Mouse (Mus musculus) heart, adult 2 months (tissue): ENCODE measurements at regions not wholly inside any gene's neighbourhood (a gene's known extent, or its start where the extent isn't known, plus 50 kb on each side); places are given as distances from the start of the nearest gene placed in this dataset.
A peak's percentile ranks its signal among the peaks of the same experiment; 100 is the strongest.

Source experiments
- DNase-seq, 2 experiments: peaks; one replicate each; pipeline ENCODE4 v3.0.0; 2021
- H3K27ac ChIP-seq: fragments of 200-600 bp; 2 replicates; pipeline ENCODE4 v1.8.1; 2022
- H3K27me3 ChIP-seq: fragments of 200-500 bp; 2 replicates; pipeline ENCODE4 v1.6.1; 2012; ENCODE audit warnings: mild to moderate bottlenecking, low read length, inconsistent platforms, mixed read lengths; ENCODE audit not compliant: control insufficient read depth, insufficient read depth
- H3K36me3 ChIP-seq: fragments of 200-500 bp; 2 replicates; pipeline ENCODE4 v1.6.1; 2012; ENCODE audit warnings: low read length, inconsistent platforms; ENCODE audit not compliant: control insufficient read depth, insufficient read depth
- H3K4me1 ChIP-seq: fragments of 200-500 bp; 2 replicates; pipeline ENCODE4 v1.6.1; 2011; ENCODE audit warnings: low read length; ENCODE audit not compliant: control insufficient read depth, insufficient read depth
- H3K4me3 ChIP-seq: fragments of 200-600 bp; 2 replicates; pipeline ENCODE4 v1.8.1; 2022
- H3K79me2 ChIP-seq: fragments of 200-500 bp; replicated peaks from 2 replicates; pipeline ENCODE4 v1.6.1; 2012; ENCODE audit warnings: mild to moderate bottlenecking, inconsistent platforms, low read length, moderate library complexity, mixed read lengths; ENCODE audit not compliant: control insufficient read depth, insufficient read depth
- H3K9ac ChIP-seq: fragments of 200-500 bp; 2 replicates; pipeline ENCODE4 v1.6.1; 2012; ENCODE audit warnings: low read depth, mild to moderate bottlenecking, control low read depth, inconsistent platforms, low read length, mixed read lengths
- CTCF ChIP-seq: fragments of 200-600 bp; IDR thresholded peaks from 2 replicates; pipeline ENCODE4 v1.8.1; 2022; ENCODE audit warnings: antibody characterized with exemption, mild to moderate bottlenecking, moderate library complexity
- EP300 ChIP-seq: fragments of 200-500 bp; IDR thresholded peaks from 2 replicates; pipeline ENCODE4 v1.6.1; 2011; ENCODE audit warnings: low read depth, low read length, control low read depth; ENCODE audit not compliant: insufficient read depth
- POLR2A ChIP-seq: fragments of 200-500 bp; IDR thresholded peaks from 2 replicates; pipeline ENCODE4 v1.6.1; 2011; ENCODE audit warnings: mild to moderate bottlenecking, low read depth, low read length, control low read depth; ENCODE audit not compliant: insufficient read depth
- WGBS: fragments of 180-500 bp; shearing (Covaris S2); methylation state at CpG from one replicate; pipeline ENCODE4 v1.1.7; 2018; 5-methylcytosine and 5-hydroxymethylcytosine counted together
- intact Hi-C: fragments of 180-260 bp; cut with DNase I; formaldehyde crosslinking; loops from one replicate; pipeline ENCODE4 v1.15.1; 2025

DNA sequence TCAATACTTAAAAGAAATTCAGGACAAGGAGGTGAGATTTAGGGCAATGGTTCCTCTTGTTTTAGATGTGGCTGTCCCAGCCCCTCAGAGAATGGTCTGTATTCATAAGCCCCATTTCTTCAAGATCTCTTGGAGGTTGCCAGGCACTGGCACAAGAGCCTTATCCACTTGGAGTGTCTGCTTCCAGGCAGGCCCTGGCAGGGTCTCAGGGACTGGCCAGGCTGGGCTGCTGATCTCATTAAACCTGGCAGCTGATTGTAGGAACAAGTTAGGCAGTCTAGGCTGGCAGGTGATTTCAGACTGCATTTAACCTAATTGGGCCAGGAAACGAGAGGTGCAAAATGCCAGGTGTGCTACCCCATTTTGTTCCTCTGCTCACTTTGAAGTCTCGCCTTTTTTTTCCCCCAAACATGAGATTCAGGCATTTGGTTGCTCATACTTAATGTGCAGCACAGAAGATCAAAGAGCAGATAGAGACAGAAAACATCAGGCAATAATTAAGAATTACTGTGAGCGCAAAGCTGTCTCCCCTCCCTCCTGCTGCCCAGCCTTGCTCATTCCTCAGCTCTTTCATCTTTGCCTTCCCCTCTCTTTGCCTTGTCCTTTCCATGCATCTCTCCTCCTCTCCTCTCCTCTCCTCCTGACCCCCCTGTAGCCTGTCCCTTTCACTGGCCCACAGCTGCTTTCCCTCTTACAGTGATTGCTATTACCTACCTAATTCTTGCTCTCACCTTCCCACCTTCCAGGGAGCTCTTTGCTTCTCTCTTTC, 449.3 kb downstream of the Gm9195 start:
- Histone ChIP-seq H3K4me1 (no peaks in the 10 kb centered on the region), H3K27ac (no peak overlapping the region), H3K27me3 (no peaks in the 10 kb centered on the region), H3K79me2 (no peaks in the 10 kb centered on the region), H3K36me3 (no peaks in the 10 kb centered on the region), H3K4me3 (no peak overlapping the region), H3K9ac (no peak overlapping the region)
- no peak for TF ChIP-seq CTCF
- no peak for TF ChIP-seq POLR2A
- no peak for TF ChIP-seq EP300
- WGBS: 74% methylated on average over 3 of the region's 3 CpGs
- DNase-seq: peak in 1 of 2 experiments; percentile 9
- intact Hi-C loops: no loop called here

DNA sequence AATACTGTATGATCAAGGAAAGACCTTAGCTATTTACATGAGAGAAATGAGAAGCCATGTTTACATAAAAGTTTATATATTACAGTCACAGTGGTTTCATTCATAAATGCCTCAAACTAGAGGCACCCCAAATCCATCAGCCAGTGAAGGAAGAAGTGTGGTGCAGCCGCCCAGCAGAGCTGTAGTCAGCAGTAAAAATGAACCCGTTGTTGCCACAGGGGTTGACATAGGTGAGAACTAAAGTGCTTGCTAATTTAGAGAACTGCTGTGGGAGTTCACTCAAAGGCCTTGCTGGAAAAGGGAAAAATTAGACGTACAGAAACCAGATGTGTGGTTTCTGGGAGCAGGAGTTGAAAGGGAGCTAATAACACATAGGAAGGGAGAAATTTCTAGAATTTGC, 461.2 kb downstream of the Gm9195 start:
- no peak for DNase-seq
- Histone ChIP-seq H3K9ac (no peak overlapping the region), H3K4me1 (no peaks in the 10 kb centered on the region), H3K27me3 (no peaks in the 10 kb centered on the region), H3K36me3 (no peaks in the 10 kb centered on the region), H3K4me3 (no peak overlapping the region), H3K79me2 (no peaks in the 10 kb centered on the region), H3K27ac (no peak overlapping the region)
- TF ChIP-seq POLR2A: no peak
- TF ChIP-seq CTCF: no peak
- no peak for TF ChIP-seq EP300
- WGBS: 68% methylated on average over 3 of the region's 3 CpGs
- intact Hi-C loops: no loop called here

DNA sequence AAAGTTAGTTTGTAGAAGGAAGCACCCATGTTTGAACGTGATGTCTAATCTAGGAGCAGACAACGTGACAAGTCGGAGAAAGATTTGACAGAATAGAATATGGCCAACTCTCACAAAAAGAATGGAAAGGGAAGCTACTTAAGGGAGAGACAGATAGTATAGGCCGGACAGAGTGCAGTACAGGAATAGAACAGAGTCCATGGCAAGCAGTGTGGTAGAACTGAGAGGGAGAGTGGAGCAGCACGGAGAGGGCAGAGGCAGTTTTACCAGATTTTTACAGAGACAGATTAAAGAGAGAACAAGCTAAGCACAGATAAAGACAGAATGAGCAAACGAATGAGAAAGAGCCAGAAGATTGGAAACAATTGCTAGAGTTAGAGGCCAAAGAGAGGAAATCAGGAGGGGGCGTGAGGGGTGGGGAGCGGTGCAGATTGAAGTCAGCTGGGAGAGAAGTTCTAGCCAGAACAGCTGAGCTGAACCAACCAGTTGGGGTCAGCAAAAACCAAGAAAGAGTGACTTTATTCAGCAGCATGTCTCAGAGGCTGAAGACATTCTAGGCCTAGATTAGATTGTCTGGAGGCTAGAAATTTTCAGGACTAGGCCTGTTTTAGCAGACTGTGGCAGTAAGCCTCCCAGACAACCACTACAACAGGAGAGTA, 464.1 kb downstream of the Gm9195 start:
- Histone ChIP-seq H3K79me2 (no peaks in the 10 kb centered on the region), H3K27ac (no peak overlapping the region), H3K4me1 (no peaks in the 10 kb centered on the region), H3K9ac (no peak overlapping the region), H3K4me3 (no peak overlapping the region), H3K27me3 (no peaks in the 10 kb centered on the region), H3K36me3 (no peaks in the 10 kb centered on the region)
- peak; percentile 41 for TF ChIP-seq CTCF
- no peak for TF ChIP-seq POLR2A
- 50% methylated on average over 8 of the region's 8 CpGs for WGBS
- DNase-seq: no peak
- intact Hi-C loops: no loop called here

DNA sequence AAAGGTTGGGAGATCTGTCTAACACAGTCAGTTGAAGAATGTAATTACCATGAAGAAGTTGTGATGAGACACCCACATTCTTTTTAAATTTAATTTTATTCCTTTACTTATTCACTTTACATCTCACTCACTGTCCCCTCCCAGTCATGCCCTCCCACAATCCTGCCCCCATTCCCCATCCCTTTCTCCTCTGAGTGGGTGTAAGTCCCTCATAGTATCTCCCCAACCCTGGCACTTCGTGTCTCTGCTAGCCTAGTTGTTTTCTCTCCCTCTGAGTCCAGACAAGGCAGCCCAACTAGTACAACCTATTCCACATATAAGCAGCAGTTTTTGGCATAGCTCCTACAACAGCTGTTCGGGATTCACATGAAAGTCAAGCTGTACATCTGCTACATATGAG, 487.3 kb downstream of the Gm9195 start:
- WGBS: 57% methylated on average over 2 of the region's 2 CpGs
- Histone ChIP-seq H3K27me3 (no peaks in the 10 kb centered on the region), H3K4me1 (no peaks in the 10 kb centered on the region), H3K27ac (no peak overlapping the region), H3K36me3 (no peaks in the 10 kb centered on the region), H3K4me3 (no peak overlapping the region), H3K9ac (no peak overlapping the region), H3K79me2 (no peaks in the 10 kb centered on the region)
- DNase-seq: no peak
- no peak for TF ChIP-seq POLR2A
- TF ChIP-seq CTCF: no peak
- no peak for TF ChIP-seq EP300
- intact Hi-C loops: no loop called here

DNA sequence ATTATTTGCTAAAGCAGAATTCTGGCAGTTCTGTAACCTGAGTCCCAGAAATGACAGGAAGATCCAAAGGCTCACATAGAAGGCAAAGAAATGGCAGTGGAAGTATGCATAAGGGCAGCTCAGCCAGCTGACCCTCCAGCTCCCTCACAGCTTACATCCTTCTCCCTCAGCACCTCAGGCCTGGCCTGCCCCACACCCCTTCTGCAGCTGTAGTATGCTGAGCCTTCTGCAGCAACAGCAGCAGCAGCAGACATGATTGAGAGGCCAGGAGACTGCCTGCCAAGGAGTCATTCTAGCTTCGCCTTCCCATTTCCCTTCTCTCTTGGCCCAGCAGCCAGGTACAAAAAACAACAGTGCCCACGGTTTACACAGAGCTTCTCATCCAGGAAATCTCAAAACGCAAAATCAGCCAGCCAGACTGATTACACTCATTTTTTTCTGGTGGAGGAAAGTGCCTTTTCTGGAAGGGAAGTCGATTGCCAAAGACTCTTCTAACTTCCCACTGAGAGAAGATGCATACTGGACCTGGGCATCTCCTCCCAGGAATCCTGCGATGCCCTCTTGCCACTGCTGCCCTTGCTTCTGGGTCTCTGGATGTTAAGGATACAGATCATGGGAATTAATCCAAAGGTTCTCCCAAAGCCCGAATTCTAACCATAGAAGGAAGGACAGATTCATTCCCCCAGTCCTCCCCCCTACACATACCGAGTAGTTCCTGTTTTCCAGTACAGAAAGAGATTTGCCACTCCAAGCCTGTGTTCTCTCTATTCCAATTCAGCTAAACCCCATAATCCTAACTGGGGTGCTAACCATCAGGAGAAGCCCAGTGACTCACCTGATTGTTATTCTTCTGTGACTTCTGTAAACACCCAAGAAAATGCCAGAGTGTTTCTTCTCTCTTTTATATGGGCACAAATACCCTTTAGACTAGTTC, 489.2 kb downstream of the Gm9195 start:
- 28% methylated on average over 7 of the region's 7 CpGs for WGBS
- Histone ChIP-seq H3K36me3 (no peaks in the 10 kb centered on the region), H3K4me1 (no peaks in the 10 kb centered on the region), H3K9ac (no peak overlapping the region), H3K27ac (no peak overlapping the region), H3K79me2 (no peaks in the 10 kb centered on the region), H3K27me3 (no peaks in the 10 kb centered on the region), H3K4me3 (no peak overlapping the region)
- intact Hi-C loops: no loop called here
- no peak for TF ChIP-seq CTCF
- no peak for TF ChIP-seq EP300
- no peak for TF ChIP-seq POLR2A
- DNase-seq: no peak

DNA sequence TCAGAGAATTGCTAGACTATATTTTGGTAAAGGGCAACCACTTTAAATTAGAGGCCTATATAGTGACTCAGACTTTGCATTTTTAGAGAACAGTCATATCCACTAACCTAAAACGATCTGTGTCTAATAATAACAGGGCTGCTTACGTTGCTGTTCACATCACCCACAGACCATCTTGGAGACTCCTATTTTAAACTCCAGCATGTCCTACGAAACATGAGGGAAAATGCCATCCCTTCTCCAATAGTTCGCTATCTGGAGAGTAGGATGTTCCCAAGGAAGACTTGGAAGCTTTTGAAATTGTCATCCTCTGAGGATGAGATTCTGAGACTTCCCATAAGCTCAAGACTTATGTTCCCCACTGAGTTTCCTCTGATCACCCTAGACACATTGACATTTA, 518.6 kb downstream of the Gm9195 start:
- Histone ChIP-seq H3K9ac (no peak overlapping the region), H3K36me3 (no peaks in the 10 kb centered on the region), H3K79me2 (no peaks in the 10 kb centered on the region), H3K27me3 (no peaks in the 10 kb centered on the region), H3K27ac (no peak overlapping the region), H3K4me3 (no peak overlapping the region), H3K4me1 (no peaks in the 10 kb centered on the region)
- TF ChIP-seq EP300: no peak
- TF ChIP-seq CTCF: no peak
- no peak for TF ChIP-seq POLR2A
- intact Hi-C loops: no loop called here
- 73% methylated on average over 4 of the region's 4 CpGs for WGBS
- no peak for DNase-seq
